Mouse (Mus musculus) CH12.LX (cell line): ENCODE results near the gene Cipc. TPM values are rescaled to one million over a fixed set of nuclear protein-coding genes. Genes with fewer than 3 reads are reported as not detected.

Source experiments
- DNase-seq: peaks from one replicate; pipeline ENCODE4 v3.0.0-alpha.2; 2013; ENCODE audit errors: extremely low read depth
- H3K27ac ChIP-seq: 2 replicates; pipeline ENCODE4 v1.5.1; 2012; ENCODE audit warnings: low read depth, mild to moderate bottlenecking, control low read depth, moderate library complexity; ENCODE audit not compliant: insufficient read depth
- H3K27me3 ChIP-seq: replicated peaks from 2 replicates; pipeline ENCODE3; 2012; ENCODE audit warnings: inconsistent platforms
- H3K36me3 ChIP-seq, 2 experiments: replicated peaks in 1 of 2; 2 replicates each; pipeline versions ENCODE3 to v1.6.1; 2012; ENCODE audit warnings: inconsistent platforms in 1 of 2, low read length in 1 of 2, mild to moderate bottlenecking in 1 of 2, mixed read lengths in 1 of 2, moderate library complexity in 1 of 2; ENCODE audit not compliant: control insufficient read depth in 1 of 2, insufficient read depth in 1 of 2
- H3K4me1 ChIP-seq, 2 experiments: 2 replicates each; pipeline ENCODE4 v1.6.1; 2012; ENCODE audit warnings: inconsistent platforms in 1 of 2, moderate library complexity in 1 of 2; ENCODE audit not compliant: insufficient read depth in 2 of 2, control insufficient read depth in 1 of 2
- H3K4me2 ChIP-seq: 2 replicates; pipeline ENCODE4 v1.6.1; 2012; ENCODE audit warnings: low read depth, mild to moderate bottlenecking, control low read depth; ENCODE audit not compliant: poor library complexity, insufficient read depth, severe bottlenecking
- H3K4me3 ChIP-seq, 3 experiments: fragments of 150-350 bp in 1 of 3; sonication (generic) in 1 of 3; replicated peaks in 1 of 3; 2 replicates each; pipeline versions ENCODE3 to v1.5.1; 2011 to 2012; ENCODE audit warnings: low read depth in 2 of 3, low read length in 2 of 3, mild to moderate bottlenecking in 2 of 3, moderate library complexity in 2 of 3, control low read depth in 1 of 3, improper control_type of control experiment in 1 of 3, inconsistent platforms in 1 of 3, mixed read lengths in 1 of 3; ENCODE audit not compliant: poor library complexity in 1 of 3
- H3K79me2 ChIP-seq: replicated peaks from 2 replicates; pipeline ENCODE4 v1.6.1; 2012; ENCODE audit warnings: mild to moderate bottlenecking, moderate library complexity; ENCODE audit not compliant: control insufficient read depth, poor library complexity, insufficient read depth, severe bottlenecking; ENCODE audit errors: extremely low read depth
- H3K9ac ChIP-seq: 2 replicates; pipeline ENCODE4 v1.6.1; 2012; ENCODE audit warnings: low read depth, mild to moderate bottlenecking, control low read depth, moderate library complexity; ENCODE audit not compliant: insufficient read depth
- H3K9me3 ChIP-seq: replicated peaks from 2 replicates; pipeline ENCODE3; 2012; ENCODE audit warnings: low read length, inconsistent platforms, mixed read lengths
- BHLHE40 ChIP-seq: IDR thresholded peaks from 2 replicates; pipeline ENCODE4 v1.6.1; 2011; ENCODE audit warnings: mild to moderate bottlenecking, low read depth, low read length, improper control_type of control experiment
- CTCF ChIP-seq, 2 experiments: IDR thresholded peaks in 1 of 2; conservative IDR thresholded peaks in 1 of 2; 2 replicates each; pipeline ENCODE4 v1.5.1; 2011 to 2012; ENCODE audit warnings: low read depth in 2 of 2, low read length in 2 of 2, improper control_type of control experiment in 1 of 2, inconsistent platforms in 1 of 2, mild to moderate bottlenecking in 1 of 2, moderate library complexity in 1 of 2
- ETS1 ChIP-seq: conservative IDR thresholded peaks from 2 replicates; pipeline ENCODE4 v1.6.1; 2012; ENCODE audit warnings: low read depth, mild to moderate bottlenecking, inconsistent platforms, low read length, improper control_type of control experiment, moderate library complexity
- JUN ChIP-seq: IDR thresholded peaks from 2 replicates; pipeline ENCODE4 v1.6.1; 2011; ENCODE audit warnings: low read depth, mild to moderate bottlenecking, low read length, improper control_type of control experiment, moderate library complexity; ENCODE audit not compliant: insufficient read depth
- JUND ChIP-seq: conservative IDR thresholded peaks from 2 replicates; pipeline ENCODE4 v1.6.1; 2011; ENCODE audit warnings: low read depth, low read length, improper control_type of control experiment
- MAFK ChIP-seq: IDR thresholded peaks from 2 replicates; pipeline ENCODE4 v1.6.1; 2011; ENCODE audit warnings: low read length, improper control_type of control experiment; ENCODE audit not compliant: insufficient replicate concordance
- MAX ChIP-seq: IDR thresholded peaks from 2 replicates; pipeline ENCODE4 v1.6.1; 2011; ENCODE audit warnings: low read length, improper control_type of control experiment
- MAZ ChIP-seq: IDR thresholded peaks from 2 replicates; pipeline ENCODE4 v1.6.1; 2012; ENCODE audit warnings: low read depth, mild to moderate bottlenecking, inconsistent platforms, low read length, improper control_type of control experiment, moderate library complexity
- MEF2A ChIP-seq: IDR thresholded peaks from 2 replicates; pipeline ENCODE4 v1.6.1; 2014; ENCODE audit warnings: low read depth, mild to moderate bottlenecking, inconsistent platforms, low read length, improper control_type of control experiment, borderline replicate concordance
- MYC ChIP-seq: IDR thresholded peaks from 2 replicates; pipeline ENCODE4 v1.6.1; 2011; ENCODE audit warnings: low read depth, mild to moderate bottlenecking, improper control_type of control experiment, low read length
- NELFE ChIP-seq: IDR thresholded peaks from 2 replicates; pipeline ENCODE4 v1.6.1; 2011; ENCODE audit warnings: low read depth, low read length, improper control_type of control experiment
- NRF1 ChIP-seq: IDR thresholded peaks from 2 replicates; pipeline ENCODE4 v1.6.1; 2014; ENCODE audit warnings: low read depth, mild to moderate bottlenecking, inconsistent platforms, low read length, improper control_type of control experiment, moderate library complexity
- PAX5 ChIP-seq: IDR thresholded peaks from 2 replicates; pipeline ENCODE4 v1.6.1; 2012; ENCODE audit warnings: low read length, inconsistent platforms, mixed read lengths
- RCOR1 ChIP-seq: conservative IDR thresholded peaks from 2 replicates; pipeline ENCODE4 v1.6.1; 2012; ENCODE audit warnings: low read depth, mild to moderate bottlenecking, inconsistent platforms, low read length, improper control_type of control experiment
- SIN3A ChIP-seq: IDR thresholded peaks from 2 replicates; pipeline ENCODE4 v1.6.1; 2012; ENCODE audit warnings: low read length, improper control_type of control experiment, inconsistent platforms
- SMC3 ChIP-seq: IDR thresholded peaks from 2 replicates; pipeline ENCODE4 v1.6.1; 2011; ENCODE audit warnings: low read depth, low read length, improper control_type of control experiment
- TBP ChIP-seq: conservative IDR thresholded peaks from 2 replicates; pipeline ENCODE4 v1.6.1; 2011; ENCODE audit warnings: low read depth, low read length, improper control_type of control experiment
- TCF12 ChIP-seq: IDR thresholded peaks from 2 replicates; pipeline ENCODE4 v1.6.1; 2014; ENCODE audit warnings: low read depth, mild to moderate bottlenecking, inconsistent platforms, low read length, improper control_type of control experiment
- USF1 ChIP-seq: IDR thresholded peaks from 2 replicates; pipeline ENCODE4 v1.6.1; 2014; ENCODE audit warnings: low read depth, mild to moderate bottlenecking, inconsistent platforms, low read length, improper control_type of control experiment
- USF2 ChIP-seq: conservative IDR thresholded peaks from 2 replicates; pipeline ENCODE4 v1.6.1; 2011; ENCODE audit warnings: low read depth, low read length, improper control_type of control experiment
- ZKSCAN1 ChIP-seq: IDR thresholded peaks from 2 replicates; pipeline ENCODE4 v1.6.1; 2012; ENCODE audit warnings: low read depth, inconsistent platforms, low read length, improper control_type of control experiment, borderline replicate concordance
- dilution Hi-C: fragments of 300-500 bp; cut with MboI; formaldehyde crosslinking; loops from 2 replicates; pipeline ENCODE4 v1.14.3; 2020; ENCODE audit warnings: low sequenced_read_pairs; ENCODE audit not compliant: extremely low pct_unique_long_range_greater_than_20kb, extremely low pct_ligation_motif_present
- in situ Hi-C: fragments of 300-500 bp; cut with MboI; formaldehyde crosslinking; loops from 3 replicates; pipeline ENCODE4 v1.14.3; 2019; ENCODE audit warnings: low sequenced_read_pairs, low pct_ligation_motif_present, low pct_unique_long_range_greater_than_20kb, mixed read lengths
- polyA plus RNA-seq: library from polyadenylated mRNA; unstranded; fragments of >175 nt; gene quantifications from 2 replicates; pipeline ENCODE4 v1.2.1, GENCODE M21; 2012; ENCODE audit warnings: low read depth; ENCODE audit not compliant: insufficient read length
- total RNA-seq, 2 experiments: library from RNA; depleted of rRNA; stranded (reverse); fragments of 300-350 nt in 1 of 2; fragments of >200 nt in 1 of 2; gene quantifications; 2 replicates each; pipeline ENCODE4 v1.2.3; 2012 to 2014

Gene Cipc
- total and polyA plus RNA-seq, 3 experiments = 15.7 to 20.5 (median 18.7) TPM

DNA sequence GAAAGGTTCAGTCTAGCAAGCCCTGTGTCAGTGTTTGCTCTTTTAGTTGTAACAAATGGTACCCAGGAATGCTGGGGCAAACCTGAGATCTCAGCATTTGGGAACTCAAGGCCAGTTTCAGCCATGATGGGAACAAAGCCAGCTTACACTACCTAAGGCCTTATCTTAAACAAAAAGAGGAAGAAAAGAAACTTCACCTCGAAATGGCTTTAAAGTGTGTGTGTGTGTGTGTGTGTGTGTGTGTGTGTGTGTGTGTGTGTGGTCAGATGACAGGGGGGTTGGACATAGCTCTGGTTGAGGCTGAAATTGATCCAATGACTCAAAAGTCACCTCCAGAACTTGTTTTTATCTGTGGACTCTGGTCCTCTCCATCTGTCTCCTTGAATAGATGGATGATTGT is 12.1 kb upstream of the Cipc start:
- H3K79me2 ChIP-seq = no peaks in the 10 kb centered on the region
- dilution Hi-C loops = no loop called here
- no peak overlapping the region for H3K4me2 ChIP-seq
- no peaks in the 10 kb centered on the region for H3K27me3 ChIP-seq
- TF ChIP-seq JUN (no peak), MYC (no peak), ETS1 (no peak), TCF12 (no peak), BHLHE40 (no peak), SMC3 (no peak), JUND (no peak), CTCF (conservative IDR thresholded peaks at IDR 0.05 in 1 of 2, IDR thresholded peaks at IDR 0.05 in 1 of 2; ENCODE audit: low read depth in 2 of 2, low read length in 2 of 2) (no peak), MAX (no peak), TBP (no peak), MAFK (no peak), ZKSCAN1 (no peak), SIN3A (no peak), NELFE (no peak), USF2 (no peak), MAZ (no peak), PAX5 (no peak), RCOR1 (no peak), USF1 (no peak), MEF2A (no peak)
- peaks cover 7% of the 10 kb centered on the region for H3K9me3 ChIP-seq
- H3K27ac ChIP-seq = no peak overlapping the region
- in situ Hi-C loops = loop anchor here (10.0 kb wide), 1 partner anchor 160 kb away; no protein-coding TSS in a partner anchor
- H3K4me1 ChIP-seq = peaks cover 0 to 12% of the 10 kb centered on the region in 2 experiments; a peak in 1 of 4 replicates
- H3K36me3 ChIP-seq = no peaks in the 10 kb centered on the region
- H3K9ac ChIP-seq = no peak overlapping the region
- DNase-seq = no peak
- no peak overlapping the region for H3K4me3 ChIP-seq

DNA sequence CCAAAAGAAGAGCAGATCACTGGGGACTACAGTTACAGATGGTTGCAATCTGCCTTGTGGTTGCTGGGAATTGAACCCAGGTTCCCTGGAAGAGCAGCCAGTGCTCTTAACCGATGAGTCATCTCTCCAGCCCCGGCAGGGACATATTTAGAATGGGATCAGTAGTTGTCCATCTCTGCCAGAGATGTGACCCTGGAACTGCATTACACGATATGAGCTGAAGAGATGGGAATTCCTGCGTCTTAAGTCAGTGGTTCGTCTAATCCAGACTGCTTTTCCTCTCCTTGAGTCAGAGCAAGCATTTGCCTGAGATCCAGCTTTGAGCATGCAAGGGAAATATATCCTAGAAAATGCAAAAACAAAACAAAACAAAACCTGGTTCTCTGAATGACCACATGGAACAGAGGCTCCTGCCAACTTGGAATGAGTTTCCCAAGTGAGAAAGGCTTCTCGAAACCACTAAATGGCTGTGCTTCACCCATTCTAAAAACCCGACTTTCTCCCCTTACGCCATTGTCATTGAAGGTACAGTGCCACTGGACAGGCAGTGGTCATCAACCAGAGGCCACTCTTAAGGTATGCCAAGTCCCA is 11.1 kb upstream of the Cipc start:
- in situ Hi-C loops (loop anchor here (10.0 kb wide), 1 partner anchor 161 kb away; no protein-coding TSS in a partner anchor), dilution Hi-C loops (no loop called here)
- H3K9me3 ChIP-seq = peaks cover 3% of the 10 kb centered on the region
- no peak overlapping the region for H3K27ac ChIP-seq
- H3K9ac ChIP-seq = no peak overlapping the region
- peaks cover 0 to 15% of the 10 kb centered on the region in 2 experiments; a peak in 3 of 4 replicates for H3K4me1 ChIP-seq
- no peak for DNase-seq
- no peaks in the 10 kb centered on the region for H3K36me3 ChIP-seq
- no peak overlapping the region for H3K4me3 ChIP-seq
- H3K4me2 ChIP-seq = no peak overlapping the region
- H3K79me2 ChIP-seq = no peaks in the 10 kb centered on the region
- H3K27me3 ChIP-seq = no peaks in the 10 kb centered on the region
- TF ChIP-seq NRF1 = no peak
- TF ChIP-seq, all 38 proteins: peak for 0
